Mouse (Mus musculus): ENCODE measurements around the gene Slc44a4.
"Not testable (repeated sequence)": the region's sequence is repeated elsewhere in the genome, so short reads cannot be mapped to it uniquely, and the experiment has no call there.

The Slc44a4 gene

DNA sequence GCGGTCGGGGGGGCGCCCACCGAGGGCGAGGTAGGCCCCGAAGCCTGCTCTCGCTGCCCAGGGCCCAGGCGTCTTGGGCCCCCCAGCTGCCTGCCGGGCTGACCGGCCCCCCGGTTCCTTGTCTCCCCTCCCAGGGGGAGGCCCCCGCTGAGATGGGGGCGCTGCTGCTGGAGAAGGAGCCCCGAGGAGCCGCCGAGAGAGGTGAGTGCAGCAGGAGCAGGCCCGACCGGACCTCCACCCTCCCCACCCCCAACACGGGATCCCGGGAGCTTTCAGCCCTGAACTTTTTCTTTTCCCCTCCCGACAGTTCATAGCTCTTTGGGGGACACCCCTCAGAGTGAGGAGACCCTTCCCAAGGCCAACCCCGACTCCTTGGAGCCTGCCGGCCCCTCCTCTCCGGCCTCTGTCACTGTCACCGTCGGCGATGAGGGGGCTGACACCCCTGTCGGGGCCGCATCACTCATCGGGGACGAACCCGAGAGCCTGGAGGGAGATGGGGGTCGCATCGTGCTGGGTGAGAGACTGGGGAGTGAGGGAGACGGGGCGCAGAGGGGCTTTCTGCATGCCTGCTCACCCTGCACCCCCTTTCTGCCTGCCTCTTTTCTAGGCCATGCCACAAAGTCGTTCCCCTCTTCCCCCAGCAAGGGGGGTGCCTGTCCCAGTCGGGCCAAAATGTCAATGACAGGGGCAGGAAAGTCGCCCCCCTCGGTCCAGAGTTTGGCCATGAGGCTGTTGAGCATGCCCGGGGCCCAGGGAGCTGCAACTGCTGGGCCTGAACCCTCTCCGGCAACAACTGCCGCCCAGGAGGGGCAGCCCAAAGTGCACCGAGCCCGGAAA is 15.0 kb upstream of the Slc44a4 start:
- peak; percentile 36 to 40 for DNase-seq (ENCODE audit: low spot score in 2 of 2)

- no peak for DNase-seq (ENCODE audit: low spot score in 2 of 2)
Measured at GRCm38 (mm10) chr17:34899890-34900243, 14.4 kb upstream of the Slc44a4 start.

- not testable (repeated sequence) for DNase-seq (ENCODE audit: low spot score in 2 of 2)
Measured at GRCm38 (mm10) chr17:34900826-34901225, 13.4 kb upstream of the Slc44a4 start.

- not testable (repeated sequence) for DNase-seq (ENCODE audit: low spot score in 2 of 2)
Measured at GRCm38 (mm10) chr17:34901948-34902347, 12.3 kb upstream of the Slc44a4 start.

DNA sequence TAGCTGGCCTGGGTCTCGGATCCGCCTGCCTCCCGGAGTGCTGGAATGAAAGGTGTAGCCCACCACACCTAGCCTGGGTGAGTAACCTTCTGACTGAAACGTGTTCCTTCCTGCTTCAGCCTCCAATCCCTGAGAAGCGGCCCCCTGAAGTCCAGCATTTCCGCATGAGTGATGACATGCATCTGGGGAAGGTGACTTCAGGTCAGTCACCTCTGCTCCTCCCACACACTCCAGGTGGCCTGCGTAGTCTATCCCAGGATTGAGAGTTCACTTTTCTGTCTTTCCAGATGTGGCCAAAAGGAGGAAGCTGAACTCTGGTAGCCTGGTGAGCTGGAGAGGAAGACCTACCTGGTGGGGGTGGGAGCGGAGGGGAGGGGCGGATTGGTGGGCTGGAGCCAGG is 11.4 kb upstream of the Slc44a4 start:
- no peak for DNase-seq (ENCODE audit: low spot score in 2 of 2)

GRCm38 (mm10) chr17:34910982-34911381 is 3.3 kb upstream of the Slc44a4 start:
- no peak for DNase-seq (ENCODE audit: low spot score in 2 of 2)

DNA sequence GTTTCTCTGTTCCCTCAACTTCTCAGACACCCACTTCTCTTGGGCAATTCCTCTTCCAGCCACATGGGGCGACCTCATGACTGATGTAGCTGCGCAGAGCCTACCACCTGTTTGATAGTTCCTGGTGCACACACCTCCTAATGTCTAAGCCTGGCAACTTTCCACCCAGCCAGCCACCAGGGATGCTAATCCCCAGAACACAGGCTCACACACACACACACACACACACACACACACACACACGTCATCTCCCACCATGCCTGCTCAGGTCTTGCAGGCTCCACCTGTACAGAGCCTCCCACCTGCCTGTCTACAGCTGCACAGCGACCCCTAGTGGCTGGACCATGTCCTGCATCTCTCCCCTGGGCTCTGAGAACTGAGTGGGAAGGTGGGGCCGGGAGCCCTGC is 2.3 kb upstream of the Slc44a4 start:
- DNase-seq (ENCODE audit: low spot score in 2 of 2) = peak; percentile 80 to 88

DNA sequence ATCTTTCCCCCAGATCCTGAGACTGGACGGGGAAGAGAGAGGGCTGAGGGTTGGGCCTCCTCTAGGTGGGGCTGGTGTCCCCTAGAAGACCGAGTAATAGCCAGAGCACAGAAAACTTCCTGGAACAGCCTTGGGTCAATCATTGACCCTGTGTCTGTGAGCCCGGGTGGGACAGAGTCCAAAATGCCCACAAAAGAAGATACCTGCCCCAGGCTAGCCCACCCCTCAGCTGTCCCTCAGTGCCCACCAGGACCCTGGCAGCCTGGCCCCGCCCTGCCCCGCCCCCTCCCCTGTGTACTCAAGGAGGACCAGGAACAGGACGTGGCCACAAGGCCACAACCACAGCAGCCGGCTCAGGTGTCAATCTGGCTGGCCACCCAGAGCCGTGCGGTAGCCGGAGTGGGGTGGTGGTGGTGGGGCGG is 1.2 kb downstream of the Slc44a4 start:
- DNase-seq (ENCODE audit: low spot score in 2 of 2) = peak in 1 of 2 experiments; percentile 18

GRCm38 (mm10) chr17:34916316-34916715 is 2.0 kb downstream of the Slc44a4 start:
- no peak for DNase-seq (ENCODE audit: low spot score in 2 of 2)

DNA sequence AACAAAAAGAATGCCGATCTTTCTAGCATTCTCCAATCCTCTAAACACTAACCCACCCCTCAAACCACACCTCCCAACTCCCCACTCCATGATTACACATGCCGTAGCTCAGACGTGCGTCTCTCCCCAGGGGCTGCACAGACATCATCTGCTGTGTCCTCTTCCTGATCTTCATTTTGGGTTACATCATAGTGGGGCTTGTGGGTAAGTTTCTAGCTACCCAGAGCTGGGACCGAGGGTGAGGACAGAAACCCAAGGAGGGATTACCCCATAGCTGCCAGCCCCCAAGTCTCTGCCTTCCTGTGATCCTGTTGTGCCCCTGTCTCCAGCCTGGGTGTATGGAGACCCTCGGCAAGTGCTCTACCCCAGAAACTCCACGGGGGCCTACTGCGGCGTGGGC is 2.9 kb downstream of the Slc44a4 start:
- no peak for DNase-seq (ENCODE audit: low spot score in 2 of 2)

GRCm38 (mm10) chr17:34922939-34923338 is 8.7 kb downstream of the Slc44a4 start:
- DNase-seq (ENCODE audit: low spot score in 2 of 2) = no peak

DNA sequence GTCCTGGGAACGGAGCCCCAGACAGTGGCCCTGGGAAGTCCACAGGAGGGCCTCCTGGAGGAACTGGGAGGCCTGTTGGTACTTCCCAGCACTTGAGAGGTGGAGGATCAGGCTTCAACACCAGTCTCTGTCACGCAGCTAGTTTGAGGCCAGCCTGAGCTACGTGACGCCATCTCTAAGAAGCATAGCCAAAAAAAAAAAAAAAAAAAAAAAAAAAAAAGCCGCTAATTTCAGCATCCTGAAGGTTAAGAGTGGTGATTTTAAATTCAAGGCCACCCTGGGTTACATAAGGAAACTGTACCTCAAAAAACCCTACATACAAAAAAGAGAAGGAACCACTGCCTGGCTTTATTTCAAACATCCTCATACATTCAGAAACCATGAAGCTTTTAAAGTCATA is 10.0 kb downstream of the Slc44a4 start:
- DNase-seq (ENCODE audit: low spot score in 2 of 2) = no peak

DNA sequence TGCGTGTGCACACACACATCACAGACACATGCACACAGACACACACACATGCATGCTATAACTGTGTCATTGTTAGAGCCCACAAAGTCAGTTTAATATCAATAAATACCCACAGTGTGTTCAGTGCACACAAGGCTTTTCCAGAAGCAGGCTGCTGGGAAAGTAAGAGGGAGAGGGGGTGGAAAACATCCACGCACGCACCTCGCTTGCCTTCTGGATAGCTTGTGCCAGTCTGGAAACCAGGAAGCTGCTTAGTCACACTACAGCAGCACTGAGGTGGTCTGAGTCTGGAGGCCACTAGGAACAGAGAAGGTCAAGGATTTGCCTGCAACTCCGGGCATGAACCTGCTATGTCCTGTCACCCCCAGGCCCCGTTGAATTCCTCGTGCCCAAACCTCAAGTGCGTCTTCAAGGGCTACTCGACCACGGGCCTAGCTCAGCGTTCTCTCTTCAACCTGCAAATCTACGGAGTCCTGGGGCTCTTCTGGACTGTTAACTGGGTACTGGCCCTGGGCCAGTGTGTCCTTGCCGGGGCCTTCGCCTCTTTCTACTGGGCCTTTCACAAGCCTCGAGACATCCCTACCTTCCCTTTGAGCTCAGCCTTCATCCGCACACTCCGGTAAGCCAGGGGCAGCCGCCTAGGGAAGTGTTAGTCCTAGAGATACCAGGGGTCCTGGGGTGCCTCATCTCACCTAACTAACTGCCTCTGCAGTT is 13.2 kb downstream of the Slc44a4 start:
- DNase-seq (ENCODE audit: low spot score in 2 of 2) = no peak

- no peak for DNase-seq (ENCODE audit: low spot score in 2 of 2)
Measured at GRCm38 (mm10) chr17:34928841-34929240, 14.6 kb downstream of the Slc44a4 start.

DNA sequence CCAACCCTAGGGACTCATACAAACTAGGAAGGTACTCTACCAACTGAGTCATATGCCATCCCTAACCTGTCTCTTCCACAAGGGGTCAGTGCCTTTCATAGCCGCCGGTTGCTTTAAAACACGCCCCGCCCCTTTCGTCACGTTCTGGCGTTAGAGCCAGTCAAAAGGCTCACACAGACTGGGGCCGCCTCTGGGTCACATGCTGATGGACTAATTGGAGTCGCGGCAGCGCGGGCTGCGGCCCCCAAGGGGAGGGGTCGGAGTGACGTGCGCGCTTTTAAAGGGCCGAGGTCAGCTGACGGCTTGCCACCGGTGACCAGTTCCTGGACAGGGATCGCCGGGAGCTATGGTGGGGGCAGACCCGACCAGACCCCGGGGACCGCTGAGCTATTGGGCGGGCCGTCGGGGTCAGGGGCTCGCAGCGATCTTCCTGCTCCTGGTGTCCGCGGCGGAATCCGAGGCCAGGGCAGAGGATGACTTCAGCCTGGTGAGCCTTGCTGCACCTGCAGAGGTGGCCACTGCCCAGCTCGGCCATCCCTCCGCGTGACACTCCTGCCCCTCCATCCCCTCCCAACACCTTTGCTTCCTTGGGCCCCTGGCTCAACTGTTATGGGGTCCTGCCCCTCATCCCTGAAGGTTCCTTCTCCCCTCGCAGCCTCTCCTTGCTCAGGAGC is 16.9 kb downstream of the Slc44a4 start, which contains the start of gene Neu1:
Gene Neu1 (plus strand): TSS at position 193 of the 674 bp plus-strand sequence.
- peak; percentile 96 to 97 for DNase-seq (ENCODE audit: low spot score in 2 of 2)

DNA sequence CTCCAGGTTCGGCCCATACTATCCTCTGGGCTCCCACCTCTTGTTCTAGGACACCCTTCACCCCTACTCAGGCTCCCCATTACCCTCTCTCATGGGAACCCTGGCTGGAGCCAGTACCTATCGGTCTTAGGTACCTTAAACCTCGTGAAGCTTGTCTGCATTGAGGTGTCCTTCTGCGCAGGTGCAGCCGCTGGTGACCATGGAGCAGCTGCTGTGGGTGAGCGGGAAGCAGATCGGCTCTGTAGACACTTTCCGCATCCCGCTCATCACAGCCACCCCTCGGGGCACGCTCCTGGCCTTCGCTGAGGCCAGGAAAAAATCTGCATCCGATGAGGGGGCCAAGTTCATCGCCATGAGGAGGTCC is 17.5 kb downstream of the Slc44a4 start:
- DNase-seq (ENCODE audit: low spot score in 2 of 2) = peak; percentile 13 to 35

DNA sequence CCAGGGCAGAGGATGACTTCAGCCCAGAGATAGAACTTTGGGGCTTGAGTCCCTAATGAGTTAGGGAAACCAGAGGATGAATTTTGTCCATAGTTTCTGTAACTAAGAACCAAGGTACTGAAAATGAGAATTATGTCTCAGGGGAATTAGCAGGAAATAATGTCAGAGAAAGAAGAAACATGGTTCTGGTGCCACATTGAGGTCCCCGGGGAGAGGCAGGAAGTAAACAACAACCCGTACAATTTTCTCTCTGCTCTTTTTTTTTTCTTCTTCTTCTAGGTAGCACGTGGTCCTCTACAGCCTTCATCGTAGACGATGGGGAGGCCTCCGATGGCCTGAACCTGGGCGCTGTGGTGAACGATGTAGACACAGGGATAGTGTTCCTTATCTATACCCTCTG is 18.0 kb downstream of the Slc44a4 start:
- DNase-seq (ENCODE audit: low spot score in 2 of 2) = peak in 1 of 2 experiments; percentile 66

DNA sequence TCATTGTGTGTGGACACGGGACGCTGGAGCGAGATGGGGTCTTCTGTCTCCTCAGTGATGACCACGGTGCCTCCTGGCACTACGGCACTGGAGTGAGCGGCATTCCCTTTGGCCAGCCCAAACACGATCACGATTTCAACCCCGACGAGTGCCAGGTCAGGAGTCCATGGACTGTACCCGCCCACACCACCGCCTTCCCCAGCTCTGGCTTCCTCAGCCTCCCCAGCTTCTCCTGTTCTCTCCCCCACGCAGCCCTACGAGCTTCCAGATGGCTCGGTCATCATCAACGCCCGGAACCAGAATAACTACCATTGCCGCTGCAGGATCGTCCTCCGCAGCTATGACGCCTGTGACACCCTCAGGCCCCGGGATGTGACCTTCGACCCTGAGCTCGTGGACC is 19.8 kb downstream of the Slc44a4 start:
- no peak for DNase-seq (ENCODE audit: low spot score in 2 of 2)

DNA sequence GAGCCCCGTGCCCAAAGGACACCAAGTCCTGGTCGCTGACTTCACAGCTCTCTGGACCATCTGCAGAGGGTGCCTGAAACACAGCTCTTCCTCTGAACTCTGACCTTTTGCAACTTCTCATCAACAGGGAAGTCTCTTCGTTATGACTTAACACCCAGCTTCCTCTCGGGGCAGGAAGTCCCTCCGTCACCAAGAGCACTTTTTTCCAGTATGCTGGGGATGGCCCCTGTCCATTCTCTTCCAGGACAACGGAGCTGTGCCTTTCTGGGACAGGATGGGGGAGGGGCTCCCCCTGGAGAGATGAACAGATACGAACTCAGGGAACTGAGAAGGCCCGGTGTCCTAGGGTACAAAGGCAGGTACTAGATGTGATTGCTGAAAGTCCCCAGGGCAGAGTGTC is 20.6 kb downstream of the Slc44a4 start:
- DNase-seq (ENCODE audit: low spot score in 2 of 2) = no peak

GRCm38 (mm10) chr17:34937960-34938505 is 23.8 kb downstream of the Slc44a4 start:
- DNase-seq (ENCODE audit: low spot score in 2 of 2) = no peak

GRCm38 (mm10) chr17:34941344-34942041 is 27.2 kb downstream of the Slc44a4 start:
- DNase-seq (ENCODE audit: low spot score in 2 of 2) = peak in 1 of 2 experiments; percentile 17

Data from natural killer cell, adult 2 months (primary cell).